Mouse (Mus musculus) G1E (cell line): ENCODE results near the gene Gm6096.

Experiments
- CTCF ChIP-seq: IDR thresholded peaks from 2 replicates; pipeline ENCODE4 v1.5.1; 2012; ENCODE audit warnings: low read depth, low read length, inconsistent platforms, mixed read lengths
- GATA2 ChIP-seq: IDR thresholded peaks from 2 replicates; pipeline ENCODE4 v1.6.1; 2012; ENCODE audit warnings: low read depth, low read length, inconsistent platforms, borderline replicate concordance

DNA sequence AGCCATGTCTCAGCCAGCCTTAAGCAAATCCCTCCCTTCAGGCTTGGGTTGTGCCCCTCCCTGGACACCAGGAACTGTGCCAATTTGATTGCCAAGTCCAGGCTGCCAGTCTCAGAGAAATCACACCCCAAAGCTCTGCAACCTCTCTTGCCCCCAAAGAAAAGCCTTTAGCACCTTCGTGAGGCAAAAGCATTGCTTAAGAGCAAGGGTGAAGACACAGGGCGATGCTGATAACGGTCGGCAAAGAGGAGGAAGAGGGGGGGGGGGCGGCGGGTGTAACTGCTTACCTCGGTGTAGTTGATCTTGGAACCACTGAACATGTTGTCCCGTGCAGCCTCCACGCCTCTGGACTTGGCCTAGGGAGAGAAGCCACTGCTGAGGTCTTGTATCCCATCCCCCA lies 22.2 kb upstream of the Gm6096 start:
- no peak for TF ChIP-seq GATA2
- TF ChIP-seq CTCF = no peak
